Mouse (Mus musculus) stomach, embryonic 16.5 days (tissue): ENCODE measurements around the gene Tom1l2. TPM values are rescaled to one million over a fixed set of nuclear protein-coding genes. Genes with fewer than 3 reads are reported as not detected.

Experiments used
- ATAC-seq: fragments of 200-750 bp; cut with Nextera tagmentation; 2 replicates; pipeline ENCODE4 v1.8.0; 2017; ENCODE audit warnings: moderate number of reproducible peaks, moderate TSS enrichment; ENCODE audit not compliant: insufficient read depth, low FRiP score
- H3K27ac ChIP-seq: fragments of 300-500 bp; sonication (generic); 2 replicates; pipeline ENCODE4 v1.5.1; 2014; ENCODE audit warnings: low read length
- H3K27me3 ChIP-seq: fragments of 300-500 bp; sonication (generic); 2 replicates; pipeline ENCODE4 v1.6.1; 2014; ENCODE audit warnings: low read length, control low read depth, mixed read lengths; ENCODE audit not compliant: control insufficient read depth, insufficient read depth
- H3K36me3 ChIP-seq: fragments of 300-500 bp; sonication (generic); 2 replicates; pipeline ENCODE4 v1.6.1; 2014; ENCODE audit warnings: low read length; ENCODE audit not compliant: control insufficient read depth, insufficient read depth
- H3K4me1 ChIP-seq: fragments of 300-500 bp; sonication (generic); 2 replicates; pipeline ENCODE4 v1.6.1; 2014; ENCODE audit warnings: low read length, control low read depth, mixed read lengths; ENCODE audit not compliant: control insufficient read depth, insufficient read depth
- H3K4me2 ChIP-seq: fragments of 300-500 bp; sonication (generic); 2 replicates; pipeline ENCODE4 v1.6.1; 2014; ENCODE audit warnings: low read depth, low read length, mixed read lengths
- H3K4me3 ChIP-seq: fragments of 300-500 bp; sonication (generic); replicated peaks from 2 replicates; pipeline ENCODE4 v1.5.1; 2014; ENCODE audit warnings: mild to moderate bottlenecking, low read length
- H3K9ac ChIP-seq: fragments of 300-500 bp; sonication (generic); 2 replicates; pipeline ENCODE4 v1.6.1; 2014; ENCODE audit warnings: low read length
- H3K9me3 ChIP-seq: fragments of 300-500 bp; sonication (generic); replicated peaks from 2 replicates; pipeline ENCODE4 v1.6.1; 2016; ENCODE audit warnings: low read length, control low read depth; ENCODE audit not compliant: control insufficient read depth
- WGBS: fragments of 180-500 bp; shearing (Covaris S2); extraction: QIAGEN DNeasy Blood & Tissue Kit; methylation state at CpG from one replicate; pipeline ENCODE4 v1.1.7; 2014; 5-methylcytosine and 5-hydroxymethylcytosine counted together
- microRNA-seq: library from miRNA; unstranded; fragments of <30 nt; microRNA quantifications from one replicate; pipeline ENCODE4, GENCODE M21; 2016
- polyA plus RNA-seq: library from polyadenylated mRNA; unstranded; fragments of >200 nt; fragmentation: Nextera tagmentation; extraction: Ambion mirVana; gene quantifications from 2 replicates; pipeline ENCODE4 v1.2.1, GENCODE M21; 2015

Gene Tom1l2
- polyA plus RNA-seq, 1 experiment from 2014 or later: 29.9 TPM

GRCm38 (mm10) chr11:60182741-60183140 lies 170.0 kb downstream of the Tom1l2 start:
- 55% methylated on average over 2 of the region's 2 CpGs for WGBS
- ATAC-seq: no peak
- H3K36me3 ChIP-seq: peaks cover 13% of the 10 kb centered on the region; the same call in 1 of the 2 replicates
- H3K4me3 ChIP-seq: no peak overlapping the region
- H3K9ac ChIP-seq: 0 out of 2 replicates have a peak overlapping the region, but pooled peaks have one; percentile 7
- H3K27ac ChIP-seq: peak overlapping the region; percentile 57; the same call in 1 of the 2 replicates
- H3K4me2 ChIP-seq: no peak overlapping the region
- peaks cover 78% of the 10 kb centered on the region for H3K4me1 ChIP-seq
- H3K9me3 ChIP-seq: no peaks in the 10 kb centered on the region
- no peaks in the 10 kb centered on the region for H3K27me3 ChIP-seq

GRCm38 (mm10) chr11:60182116-60182670 lies 170.5 kb downstream of the Tom1l2 start:
- Histone ChIP-seq H3K4me1 (peaks cover 84% of the 10 kb centered on the region), H3K9me3 (no peaks in the 10 kb centered on the region), H3K4me3 (no peak overlapping the region), H3K27ac (peak overlapping the region; percentile 57; the same call in 1 of the 2 replicates), H3K36me3 (0 out of 2 replicates have a peak, but pooled peaks cover 8% of the 10 kb centered on the region), H3K4me2 (no peak overlapping the region), H3K9ac (no peak overlapping the region), H3K27me3 (no peaks in the 10 kb centered on the region)
- 81% methylated on average over 12 of the region's 12 CpGs for WGBS
- no peak for ATAC-seq

GRCm38 (mm10) chr11:60178506-60178905 lies 174.2 kb downstream of the Tom1l2 start:
- H3K36me3 ChIP-seq: 0 out of 2 replicates have a peak, but pooled peaks cover 3% of the 10 kb centered on the region
- no peaks in the 10 kb centered on the region for H3K27me3 ChIP-seq
- peak overlapping the region; percentile 87 for H3K27ac ChIP-seq
- H3K4me1 ChIP-seq: peaks cover 90% of the 10 kb centered on the region
- peak; percentile 11; the same call in 1 of the 2 replicates for ATAC-seq
- no peaks in the 10 kb centered on the region for H3K9me3 ChIP-seq
- 0 out of 2 replicates have a peak overlapping the region, but pooled peaks have one; percentile 12 for H3K4me2 ChIP-seq
- no peak overlapping the region for H3K4me3 ChIP-seq
- 0 out of 2 replicates have a peak overlapping the region, but pooled peaks have one; percentile 23 for H3K9ac ChIP-seq

- H3K9ac ChIP-seq: peak overlapping the region; percentile 74
- WGBS: 42% methylated on average over 6 of the region's 6 CpGs
Measured at GRCm38 (mm10) chr11:60178005-60178404, 174.7 kb downstream of the Tom1l2 start.

GRCm38 (mm10) chr11:60176975-60177657 lies 175.6 kb downstream of the Tom1l2 start:
- Histone ChIP-seq H3K9ac (peak overlapping the region; percentile 74), H3K4me2 (peak overlapping the region; percentile 94), H3K27me3 (no peaks in the 10 kb centered on the region), H3K4me3 (peak overlapping the region; percentile 62), H3K27ac (peak overlapping the region; percentile 87), H3K36me3 (0 out of 2 replicates have a peak, but pooled peaks cover 3% of the 10 kb centered on the region), H3K9me3 (no peaks in the 10 kb centered on the region), H3K4me1 (peaks cover 90% of the 10 kb centered on the region)
- ATAC-seq: no peak
- 3% methylated on average over 42 of the region's 42 CpGs for WGBS

More at GRCm38 (mm10) chr11:60178005-60178404, 174.7 kb downstream of the Tom1l2 start:
- Histone ChIP-seq H3K4me3 (no peak overlapping the region), H3K27ac (peak overlapping the region; percentile 87), H3K4me1 (peaks cover 90% of the 10 kb centered on the region), H3K27me3 (no peaks in the 10 kb centered on the region), H3K36me3 (0 out of 2 replicates have a peak, but pooled peaks cover 3% of the 10 kb centered on the region), H3K9me3 (no peaks in the 10 kb centered on the region), H3K4me2 (peak overlapping the region; percentile 94; the same call in 1 of the 2 replicates)
- no peak for ATAC-seq

Small RNA genes within 50 kb of the gene (microRNA-seq; reads per million reads assigned to microRNA genes)
- gene Gm27711: not detected
- gene Mir6921: not detected
- gene Mir6922: not detected

Other genes with a start within 250 kb of the Tom1l2 start
- gene Rai1, start 247.9 kb downstream of the Tom1l2 start, polyA plus RNA-seq: 13.9 and 16.1 TPM in 2 replicates
- gene Srebf1, start 130.3 kb downstream of the Tom1l2 start, polyA plus RNA-seq: 63.4 and 69.8 TPM in 2 replicates
- 1.4 TPM in 2 replicates for gene Drc3, start 424 bp upstream of the Tom1l2 start, polyA plus RNA-seq
- gene Gid4, start 64.2 kb upstream of the Tom1l2 start, polyA plus RNA-seq: 20.0 and 21.2 TPM in 2 replicates
- gene Atpaf2, start 65.6 kb upstream of the Tom1l2 start, polyA plus RNA-seq: 51.2 and 52.6 TPM in 2 replicates
- gene Drg2, start 101.7 kb upstream of the Tom1l2 start, polyA plus RNA-seq: 84.7 and 92.2 TPM in 2 replicates
- gene Myo15, start 116.4 kb upstream of the Tom1l2 start, polyA plus RNA-seq: 0.10 and 0.19 TPM in 2 replicates
- gene Alkbh5, start 183.5 kb upstream of the Tom1l2 start, polyA plus RNA-seq: 26.3 and 26.7 TPM in 2 replicates